Mouse (Mus musculus): ENCODE measurements around the gene Kremen1. TPM values are rescaled to one million over a fixed set of nuclear protein-coding genes. Genes with fewer than 3 reads are reported as not detected.

Kremen1 gene
- total and polyA plus RNA-seq, 2 experiments: 3.6 to 6.7 TPM

DNA sequence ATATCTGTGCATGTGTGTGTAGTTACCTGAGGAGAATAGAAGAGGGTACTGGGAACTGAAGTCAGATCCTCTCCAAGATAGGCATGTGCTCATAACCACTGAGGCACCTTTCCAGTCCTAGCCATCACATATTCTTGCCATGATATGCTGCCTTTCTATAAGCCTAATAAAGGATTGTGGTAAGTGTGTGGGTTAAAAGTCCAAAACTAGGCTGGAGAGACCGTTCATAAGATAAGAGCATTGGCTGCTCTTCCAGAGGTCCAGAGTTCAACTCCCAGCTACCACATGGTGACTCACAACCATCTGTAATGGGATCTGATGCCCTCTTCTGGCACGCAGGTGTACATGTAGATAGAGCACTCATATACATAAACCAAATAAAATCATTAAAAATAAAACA, 22.6 kb upstream of the Kremen1 start:
- H3K27me3 ChIP-seq (ENCODE audit: control insufficient read depth, insufficient read depth, low read length): no peaks in the 10 kb centered on the region
- no peak overlapping the region for H3K4me3 ChIP-seq (ENCODE audit: insufficient read depth, low read depth, low read length)
- H3K27ac ChIP-seq (replicated peaks; ENCODE audit: insufficient read depth, low read depth, low read length): no peak overlapping the region
- H3K79me2 ChIP-seq (ENCODE audit: control insufficient read depth, insufficient read depth, low read length): no peaks in the 10 kb centered on the region
- H3K36me3 ChIP-seq (ENCODE audit: control insufficient read depth, insufficient read depth, low read length): peaks cover 23% of the 10 kb centered on the region
- no peak for TF ChIP-seq CTCF (IDR thresholded peaks at IDR 0.05; ENCODE audit: low read depth, low read length)
- no peak for TF ChIP-seq POLR2A (IDR thresholded peaks at IDR 0.05; ENCODE audit: extremely low read depth, insufficient read depth, low read length)
- H3K9ac ChIP-seq (ENCODE audit: low read depth, low read length): no peak overlapping the region
- WGBS: 47% methylated on average over 2 of the region's 2 CpGs
- no peaks in the 10 kb centered on the region for H3K4me1 ChIP-seq (ENCODE audit: control insufficient read depth, insufficient read depth, low read length)
- DNase-seq (ENCODE audit: extremely low read depth, low read depth, low spot score): peak; percentile 64

DNA sequence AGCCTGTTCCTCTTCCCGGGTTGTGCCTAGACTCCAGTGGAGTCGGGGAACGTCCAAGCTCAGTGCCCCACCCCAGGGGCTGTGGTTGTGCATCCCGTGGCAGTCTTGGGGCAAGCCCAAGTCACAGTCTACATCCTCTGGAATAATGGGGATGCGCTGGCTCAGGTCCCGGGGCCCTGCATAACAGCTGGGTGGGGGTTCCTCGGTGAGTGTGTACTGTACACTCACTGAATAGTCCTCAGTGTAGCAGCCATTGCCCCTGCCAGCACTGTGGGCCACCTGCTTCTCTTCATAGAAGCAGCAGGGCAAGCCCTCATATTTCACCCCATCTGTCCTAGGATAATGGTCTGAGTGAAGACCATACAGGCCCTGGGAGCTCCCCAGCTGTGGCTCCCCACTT, 19.6 kb upstream of the Kremen1 start:
- no peak overlapping the region for H3K27ac ChIP-seq (replicated peaks; ENCODE audit: insufficient read depth, low read depth, low read length)
- H3K79me2 ChIP-seq (ENCODE audit: control insufficient read depth, insufficient read depth, low read length): no peaks in the 10 kb centered on the region
- H3K9ac ChIP-seq (ENCODE audit: low read depth, low read length): no peak overlapping the region
- no peak overlapping the region for H3K4me3 ChIP-seq (ENCODE audit: insufficient read depth, low read depth, low read length)
- TF ChIP-seq CTCF (IDR thresholded peaks at IDR 0.05; ENCODE audit: low read depth, low read length): no peak
- 89% methylated on average over 7 of the region's 7 CpGs for WGBS
- H3K27me3 ChIP-seq (ENCODE audit: control insufficient read depth, insufficient read depth, low read length): no peaks in the 10 kb centered on the region
- DNase-seq (ENCODE audit: extremely low read depth, low read depth, low spot score): no peak
- no peaks in the 10 kb centered on the region for H3K4me1 ChIP-seq (ENCODE audit: control insufficient read depth, insufficient read depth, low read length)
- H3K36me3 ChIP-seq (ENCODE audit: control insufficient read depth, insufficient read depth, low read length): peaks cover 5% of the 10 kb centered on the region; the same call in 1 of the 2 replicates

GRCm38 (mm10) chr11:5278463-5278862, 17.1 kb upstream of the Kremen1 start:
- H3K36me3 ChIP-seq (ENCODE audit: control insufficient read depth, insufficient read depth, low read length): no peaks in the 10 kb centered on the region; the same call in 1 of the 2 replicates
- no peak overlapping the region for H3K4me3 ChIP-seq (ENCODE audit: insufficient read depth, low read depth, low read length)
- H3K9ac ChIP-seq (ENCODE audit: low read depth, low read length): no peak overlapping the region
- H3K4me1 ChIP-seq (ENCODE audit: control insufficient read depth, insufficient read depth, low read length): no peaks in the 10 kb centered on the region
- no peak for DNase-seq (ENCODE audit: extremely low read depth, low read depth, low spot score)
- 96% methylated on average over 2 of the region's 2 CpGs for WGBS
- H3K79me2 ChIP-seq (ENCODE audit: control insufficient read depth, insufficient read depth, low read length): no peaks in the 10 kb centered on the region
- TF ChIP-seq CTCF (IDR thresholded peaks at IDR 0.05; ENCODE audit: low read depth, low read length): no peak
- TF ChIP-seq POLR2A (IDR thresholded peaks at IDR 0.05; ENCODE audit: extremely low read depth, insufficient read depth, low read length): no peak
- H3K27ac ChIP-seq (replicated peaks; ENCODE audit: insufficient read depth, low read depth, low read length): no peak overlapping the region
- H3K27me3 ChIP-seq (ENCODE audit: control insufficient read depth, insufficient read depth, low read length): no peaks in the 10 kb centered on the region

GRCm38 (mm10) chr11:5277307-5277971, 16.1 kb upstream of the Kremen1 start:
- Histone ChIP-seq H3K9ac (ENCODE audit: low read depth, low read length) (no peak overlapping the region), H3K36me3 (ENCODE audit: control insufficient read depth, insufficient read depth, low read length) (no peaks in the 10 kb centered on the region; the same call in 1 of the 2 replicates), H3K4me3 (ENCODE audit: insufficient read depth, low read depth, low read length) (no peak overlapping the region), H3K27ac (replicated peaks; ENCODE audit: insufficient read depth, low read depth, low read length) (no peak overlapping the region), H3K27me3 (ENCODE audit: control insufficient read depth, insufficient read depth, low read length) (no peaks in the 10 kb centered on the region), H3K79me2 (ENCODE audit: control insufficient read depth, insufficient read depth, low read length) (no peaks in the 10 kb centered on the region), H3K4me1 (ENCODE audit: control insufficient read depth, insufficient read depth, low read length) (no peaks in the 10 kb centered on the region)
- DNase-seq (ENCODE audit: extremely low read depth, low read depth, low spot score): no peak
- 87% methylated on average over 5 of the region's 5 CpGs for WGBS
- TF ChIP-seq POLR2A (IDR thresholded peaks at IDR 0.05; ENCODE audit: extremely low read depth, insufficient read depth, low read length): no peak
- no peak for TF ChIP-seq CTCF (IDR thresholded peaks at IDR 0.05; ENCODE audit: low read depth, low read length)

GRCm38 (mm10) chr11:5275216-5275615, 13.9 kb upstream of the Kremen1 start:
- Histone ChIP-seq H3K79me2 (ENCODE audit: control insufficient read depth, insufficient read depth, low read length) (no peaks in the 10 kb centered on the region), H3K27me3 (ENCODE audit: control insufficient read depth, insufficient read depth, low read length) (no peaks in the 10 kb centered on the region), H3K9ac (ENCODE audit: low read depth, low read length) (no peak overlapping the region), H3K27ac (replicated peaks; ENCODE audit: insufficient read depth, low read depth, low read length) (no peak overlapping the region), H3K4me3 (ENCODE audit: insufficient read depth, low read depth, low read length) (no peak overlapping the region), H3K4me1 (ENCODE audit: control insufficient read depth, insufficient read depth, low read length) (no peaks in the 10 kb centered on the region), H3K36me3 (ENCODE audit: control insufficient read depth, insufficient read depth, low read length) (no peaks in the 10 kb centered on the region)
- WGBS: 84% methylated on average over 4 of the region's 4 CpGs
- no peak for DNase-seq (ENCODE audit: extremely low read depth, low read depth, low spot score)
- no peak for TF ChIP-seq POLR2A (IDR thresholded peaks at IDR 0.05; ENCODE audit: extremely low read depth, insufficient read depth, low read length)
- TF ChIP-seq CTCF (IDR thresholded peaks at IDR 0.05; ENCODE audit: low read depth, low read length): no peak

DNA sequence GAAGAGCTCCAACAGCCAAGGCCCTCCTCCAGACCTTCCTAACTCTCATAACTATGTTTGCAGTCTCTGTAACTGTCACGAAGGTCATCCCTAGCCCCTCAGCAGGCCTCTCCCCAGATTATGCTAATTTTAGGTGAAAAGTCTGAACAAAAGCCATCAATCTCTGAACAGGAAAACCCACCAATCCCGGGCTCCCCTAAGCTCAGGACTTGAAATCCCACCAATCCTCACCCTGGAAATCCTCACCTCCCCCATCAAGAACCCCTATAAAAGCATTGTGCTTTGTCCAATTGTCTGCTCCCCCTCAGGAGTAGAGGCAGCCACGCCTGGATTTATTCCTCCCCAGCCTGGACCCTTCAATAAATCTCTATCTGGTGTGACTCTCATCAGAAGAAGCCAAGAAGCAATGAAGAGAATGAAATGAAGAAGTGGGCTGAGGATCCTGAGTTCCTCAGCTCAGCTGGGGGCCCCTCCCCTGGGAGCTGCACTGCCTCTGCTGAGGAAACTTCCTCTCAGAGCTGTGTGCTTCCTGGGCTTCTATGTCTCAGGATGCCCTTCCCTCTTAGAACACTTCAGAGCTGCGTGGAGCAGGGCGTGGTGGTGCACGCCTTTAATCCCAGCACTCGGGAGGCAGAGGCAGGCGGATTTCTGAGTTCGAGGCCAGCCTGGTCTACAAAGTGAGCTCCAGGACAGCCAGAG, 11.3 kb upstream of the Kremen1 start:
- Histone ChIP-seq H3K27me3 (ENCODE audit: control insufficient read depth, insufficient read depth, low read length) (no peaks in the 10 kb centered on the region), H3K4me3 (ENCODE audit: insufficient read depth, low read depth, low read length) (no peak overlapping the region), H3K79me2 (ENCODE audit: control insufficient read depth, insufficient read depth, low read length) (no peaks in the 10 kb centered on the region), H3K36me3 (ENCODE audit: control insufficient read depth, insufficient read depth, low read length) (no peaks in the 10 kb centered on the region), H3K4me1 (ENCODE audit: control insufficient read depth, insufficient read depth, low read length) (no peaks in the 10 kb centered on the region), H3K9ac (ENCODE audit: low read depth, low read length) (no peak overlapping the region), H3K27ac (replicated peaks; ENCODE audit: insufficient read depth, low read depth, low read length) (no peak overlapping the region)
- DNase-seq (ENCODE audit: extremely low read depth, low read depth, low spot score): no peak
- WGBS: 82% methylated on average over 9 of the region's 9 CpGs
- no peak for TF ChIP-seq POLR2A (IDR thresholded peaks at IDR 0.05; ENCODE audit: extremely low read depth, insufficient read depth, low read length)

Measured in liver, adult 2 months (tissue).